Mouse (Mus musculus): ENCODE data around the gene Hnf4a. TPM values are rescaled to one million over a fixed set of nuclear protein-coding genes. Genes with fewer than 3 reads are reported as not detected.
A peak's percentile ranks its signal among the peaks of the same experiment; 100 is the strongest.

The Hnf4a gene
- polyA plus RNA-seq, 1 experiment = not detected

GRCm38 (mm10) chr2:163468866-163469265 is 37.7 kb upstream of the Hnf4a start:
- H3K36me3 ChIP-seq (ENCODE audit: control insufficient read depth, insufficient read depth, low read length, poor library complexity, severe bottlenecking) = no peaks in the 10 kb centered on the region; the same call in 1 of the 2 replicates
- no peak overlapping the region for H3K9ac ChIP-seq (ENCODE audit: low read depth, poor library complexity, severe bottlenecking)
- H3K4me1 ChIP-seq (ENCODE audit: control insufficient read depth, insufficient read depth, low read length) = peaks cover 7% of the 10 kb centered on the region
- no peaks in the 10 kb centered on the region for H3K27me3 ChIP-seq (ENCODE audit: control insufficient read depth, insufficient read depth, low read length, poor library complexity, severe bottlenecking)
- H3K27ac ChIP-seq (ENCODE audit: insufficient read depth, low read length) = no peak overlapping the region
- no peak for TF ChIP-seq CTCF (IDR thresholded peaks at IDR 0.05; ENCODE audit: low read depth, low read length)
- no peak for TF ChIP-seq POLR2A (IDR thresholded peaks at IDR 0.05; ENCODE audit: insufficient read depth, low read length)
- no peak for TF ChIP-seq EP300 (IDR thresholded peaks at IDR 0.05; ENCODE audit: insufficient read depth, low read depth, low read length)
- no peak overlapping the region for H3K4me3 ChIP-seq (ENCODE audit: low read depth, low read length)
- no peaks in the 10 kb centered on the region for H3K9me3 ChIP-seq (replicated peaks; ENCODE audit: control insufficient read depth, insufficient read depth, low read length, poor library complexity, severe bottlenecking)

- Histone ChIP-seq H3K9ac (ENCODE audit: low read depth, poor library complexity, severe bottlenecking) (no peak overlapping the region), H3K36me3 (ENCODE audit: control insufficient read depth, insufficient read depth, low read length, poor library complexity, severe bottlenecking) (no peaks in the 10 kb centered on the region; the same call in 1 of the 2 replicates), H3K4me1 (ENCODE audit: control insufficient read depth, insufficient read depth, low read length) (peaks cover 2% of the 10 kb centered on the region), H3K27me3 (ENCODE audit: control insufficient read depth, insufficient read depth, low read length, poor library complexity, severe bottlenecking) (no peaks in the 10 kb centered on the region), H3K9me3 (replicated peaks; ENCODE audit: control insufficient read depth, insufficient read depth, low read length, poor library complexity, severe bottlenecking) (no peaks in the 10 kb centered on the region), H3K4me3 (ENCODE audit: low read depth, low read length) (no peak overlapping the region), H3K27ac (ENCODE audit: insufficient read depth, low read length) (no peak overlapping the region)
- TF ChIP-seq CTCF (IDR thresholded peaks at IDR 0.05; ENCODE audit: low read depth, low read length) (no peak), POLR2A (IDR thresholded peaks at IDR 0.05; ENCODE audit: insufficient read depth, low read length) (no peak), EP300 (IDR thresholded peaks at IDR 0.05; ENCODE audit: insufficient read depth, low read depth, low read length) (no peak)
These were observed 36.9 kb upstream of the Hnf4a start for GRCm38 (mm10) chr2:163469711-163470110.

- H3K4me3 ChIP-seq (ENCODE audit: low read depth, low read length) = no peak overlapping the region
- H3K9ac ChIP-seq (ENCODE audit: low read depth, poor library complexity, severe bottlenecking) = 0 out of 2 replicates have a peak overlapping the region, but pooled peaks have one; percentile 60
- no peak for TF ChIP-seq EP300 (IDR thresholded peaks at IDR 0.05; ENCODE audit: insufficient read depth, low read depth, low read length)
- H3K4me1 ChIP-seq (ENCODE audit: control insufficient read depth, insufficient read depth, low read length) = peaks cover 2% of the 10 kb centered on the region
- H3K36me3 ChIP-seq (ENCODE audit: control insufficient read depth, insufficient read depth, low read length, poor library complexity, severe bottlenecking) = no peaks in the 10 kb centered on the region; the same call in 1 of the 2 replicates
- H3K9me3 ChIP-seq (replicated peaks; ENCODE audit: control insufficient read depth, insufficient read depth, low read length, poor library complexity, severe bottlenecking) = no peaks in the 10 kb centered on the region
- H3K27me3 ChIP-seq (ENCODE audit: control insufficient read depth, insufficient read depth, low read length, poor library complexity, severe bottlenecking) = no peaks in the 10 kb centered on the region
- no peak overlapping the region for H3K27ac ChIP-seq (ENCODE audit: insufficient read depth, low read length)
These were observed 35.5 kb upstream of the Hnf4a start for GRCm38 (mm10) chr2:163471136-163471535.

GRCm38 (mm10) chr2:163471710-163472465 is 34.7 kb upstream of the Hnf4a start:
- Histone ChIP-seq H3K4me3 (ENCODE audit: low read depth, low read length) (peak overlapping the region; percentile 66), H3K9ac (ENCODE audit: low read depth, poor library complexity, severe bottlenecking) (peak overlapping the region; percentile 60), H3K27me3 (ENCODE audit: control insufficient read depth, insufficient read depth, low read length, poor library complexity, severe bottlenecking) (no peaks in the 10 kb centered on the region), H3K4me1 (ENCODE audit: control insufficient read depth, insufficient read depth, low read length) (no peaks in the 10 kb centered on the region), H3K9me3 (replicated peaks; ENCODE audit: control insufficient read depth, insufficient read depth, low read length, poor library complexity, severe bottlenecking) (no peaks in the 10 kb centered on the region), H3K27ac (ENCODE audit: insufficient read depth, low read length) (no peak overlapping the region), H3K36me3 (ENCODE audit: control insufficient read depth, insufficient read depth, low read length, poor library complexity, severe bottlenecking) (no peaks in the 10 kb centered on the region; the same call in 1 of the 2 replicates)
- TF ChIP-seq CTCF (IDR thresholded peaks at IDR 0.05; ENCODE audit: low read depth, low read length) (no peak), EP300 (IDR thresholded peaks at IDR 0.05; ENCODE audit: insufficient read depth, low read depth, low read length) (no peak), POLR2A (IDR thresholded peaks at IDR 0.05; ENCODE audit: insufficient read depth, low read length) (no peak)

GRCm38 (mm10) chr2:163472466-163472851 is 34.1 kb upstream of the Hnf4a start, which contains the start of gene Fitm2:
Gene Fitm2, minus strand, starts transcription at chr2:163472629.
- Histone ChIP-seq H3K9ac (ENCODE audit: low read depth, poor library complexity, severe bottlenecking) (peak within 1 kb of the TSS; percentile 60), H3K9me3 (replicated peaks; ENCODE audit: control insufficient read depth, insufficient read depth, low read length, poor library complexity, severe bottlenecking) (no peaks in the 10 kb centered on the region), H3K4me3 (ENCODE audit: low read depth, low read length) (peak within 1 kb of the TSS; percentile 66), H3K27ac (ENCODE audit: insufficient read depth, low read length) (peak within 1 kb of the TSS; percentile 63; the same call in 1 of the 2 replicates), H3K4me1 (ENCODE audit: control insufficient read depth, insufficient read depth, low read length) (no peaks in the 10 kb centered on the region), H3K27me3 (ENCODE audit: control insufficient read depth, insufficient read depth, low read length, poor library complexity, severe bottlenecking) (no peaks in the 10 kb centered on the region), H3K36me3 (ENCODE audit: control insufficient read depth, insufficient read depth, low read length, poor library complexity, severe bottlenecking) (no peaks in the 10 kb centered on the region; the same call in 1 of the 2 replicates)
- TF ChIP-seq POLR2A (IDR thresholded peaks at IDR 0.05; ENCODE audit: insufficient read depth, low read length) (no peak), EP300 (IDR thresholded peaks at IDR 0.05; ENCODE audit: insufficient read depth, low read depth, low read length) (peak; percentile 53; the same call in 1 of the 2 replicates), CTCF (IDR thresholded peaks at IDR 0.05; ENCODE audit: low read depth, low read length) (peak; percentile 99)

- peak; percentile 72 for TF ChIP-seq CTCF (IDR thresholded peaks at IDR 0.05; ENCODE audit: low read depth, low read length)
- TF ChIP-seq EP300 (IDR thresholded peaks at IDR 0.05; ENCODE audit: insufficient read depth, low read depth, low read length) = no peak
- no peaks in the 10 kb centered on the region for H3K9me3 ChIP-seq (replicated peaks; ENCODE audit: control insufficient read depth, insufficient read depth, low read length, poor library complexity, severe bottlenecking)
- H3K9ac ChIP-seq (ENCODE audit: low read depth, poor library complexity, severe bottlenecking) = no peak overlapping the region
- no peaks in the 10 kb centered on the region for H3K27me3 ChIP-seq (ENCODE audit: control insufficient read depth, insufficient read depth, low read length, poor library complexity, severe bottlenecking)
- no peak overlapping the region for H3K4me3 ChIP-seq (ENCODE audit: low read depth, low read length)
- H3K27ac ChIP-seq (ENCODE audit: insufficient read depth, low read length) = no peak overlapping the region
- H3K4me1 ChIP-seq (ENCODE audit: control insufficient read depth, insufficient read depth, low read length) = no peaks in the 10 kb centered on the region
- no peaks in the 10 kb centered on the region for H3K36me3 ChIP-seq (ENCODE audit: control insufficient read depth, insufficient read depth, low read length, poor library complexity, severe bottlenecking)
These were observed 26.3 kb upstream of the Hnf4a start for GRCm38 (mm10) chr2:163480191-163480825.

Data from ES-Bruce4 (cell line).